Mouse (Mus musculus) liver (tissue): ENCODE measurements around the gene Tbca.

ENCODE experiments used
- DNase-seq: peaks from one replicate; pipeline ENCODE4 v3.0.0-alpha.2; 2020; ENCODE audit warnings: mixed read lengths

Tbca gene

GRCm38 (mm10) chr13:94882221-94882620 lies 93.5 kb downstream of the Tbca start:
- DNase-seq = no peak

- DNase-seq = no peak
These were observed 94.0 kb downstream of the Tbca start for GRCm38 (mm10) chr13:94882711-94883145.

GRCm38 (mm10) chr13:94883163-94883965 lies 94.7 kb downstream of the Tbca start:
- DNase-seq = no peak

GRCm38 (mm10) chr13:94883966-94884960 lies 95.6 kb downstream of the Tbca start:
- DNase-seq = no peak

- no peak for DNase-seq
These were observed 96.9 kb downstream of the Tbca start for GRCm38 (mm10) chr13:94885291-94886235.
